Mouse (Mus musculus) ES-E14 (cell line): ENCODE measurements at regions not wholly inside any gene's neighbourhood (a gene's known extent, or its start where the extent isn't known, plus 50 kb on each side); places are given as distances from the start of the nearest gene placed in this dataset.

Experiments
- DNase-seq: peaks from one replicate; pipeline ENCODE4 v3.0.0-alpha.2; 2013; ENCODE audit warnings: low read depth, low spot score
- H3K27ac ChIP-seq: 2 replicates; pipeline ENCODE4 v1.5.1; 2012; ENCODE audit warnings: low read depth, mild to moderate bottlenecking, low read length, moderate library complexity, mixed read lengths; ENCODE audit not compliant: poor library complexity, insufficient read depth, severe bottlenecking
- H3K36me3 ChIP-seq: 2 replicates; pipeline ENCODE4 v1.6.1; 2012; ENCODE audit warnings: mild to moderate bottlenecking, low read length, moderate library complexity, mixed read lengths; ENCODE audit not compliant: control insufficient read depth, poor library complexity, insufficient read depth, severe bottlenecking
- H3K4me1 ChIP-seq, 2 experiments: fragments of 150-350 bp in 1 of 2; sonication (generic) in 1 of 2; 2 replicates each; pipeline ENCODE4 v1.6.1; 2012; ENCODE audit warnings: low read length in 2 of 2, mild to moderate bottlenecking in 1 of 2, mixed read lengths in 1 of 2; ENCODE audit not compliant: control insufficient read depth in 2 of 2, insufficient read depth in 2 of 2, poor library complexity in 1 of 2
- H3K4me3 ChIP-seq, 2 experiments: fragments of 150-350 bp in 1 of 2; sonication (generic) in 1 of 2; 2 replicates each; pipeline ENCODE4 v1.5.1; 2012; ENCODE audit warnings: low read length in 2 of 2, low read depth in 1 of 2, mild to moderate bottlenecking in 1 of 2, mixed read lengths in 1 of 2; ENCODE audit not compliant: insufficient read depth in 1 of 2, poor library complexity in 1 of 2, severe bottlenecking in 1 of 2
- H3K9ac ChIP-seq: 2 replicates; pipeline ENCODE4 v1.6.1; 2012; ENCODE audit warnings: low read depth, mild to moderate bottlenecking, low read length, mixed read lengths; ENCODE audit not compliant: poor library complexity, insufficient read depth, severe bottlenecking
- H3K9me3 ChIP-seq: fragments of 150-350 bp; sonication (generic); 2 replicates; pipeline ENCODE4 v1.6.1; 2012; ENCODE audit warnings: low read depth, mild to moderate bottlenecking, low read length; ENCODE audit not compliant: control insufficient read depth, insufficient read depth
- CHD2 ChIP-seq: IDR thresholded peaks from 2 replicates; pipeline ENCODE4 v1.6.1; 2014; ENCODE audit warnings: mild to moderate bottlenecking, low read depth, low read length, inconsistent platforms
- HCFC1 ChIP-seq: IDR thresholded peaks from 2 replicates; pipeline ENCODE4 v1.6.1; 2012; ENCODE audit warnings: low read length, inconsistent platforms, borderline replicate concordance; ENCODE audit not compliant: insufficient read depth
- MAFK ChIP-seq: IDR thresholded peaks from 2 replicates; pipeline ENCODE4 v1.6.1; 2014; ENCODE audit warnings: mild to moderate bottlenecking, low read depth, low read length, inconsistent platforms; ENCODE audit not compliant: insufficient read depth
- ZC3H11A ChIP-seq: IDR thresholded peaks from 2 replicates; pipeline ENCODE4 v1.6.1; 2012; ENCODE audit warnings: low read depth, mild to moderate bottlenecking, inconsistent platforms, low read length, borderline replicate concordance
- ZNF384 ChIP-seq: IDR thresholded peaks from 2 replicates; pipeline ENCODE4 v1.6.1; 2012; ENCODE audit warnings: low read depth, low read length, inconsistent platforms
- in situ Hi-C, 2 experiments: fragments of 600-800 bp; cut with MboI; formaldehyde crosslinking; loops; one replicate each; pipeline ENCODE4 v1.15.1; 2025; ENCODE audit warnings: low sequenced_read_pairs in 2 of 2, inconsistent platforms in 1 of 2; ENCODE audit not compliant: unreplicated experiment in 2 of 2

GRCm38 (mm10) chr4:26736381-26736780 is 389.7 kb upstream of the Manea start:
- in situ Hi-C loops = no loop called here
- Histone ChIP-seq H3K27ac (no peak overlapping the region), H3K9ac (no peak overlapping the region), H3K4me1 (no peaks in the 10 kb centered on the region), H3K36me3 (no peaks in the 10 kb centered on the region), H3K4me3 (no peak overlapping the region), H3K9me3 (no peaks in the 10 kb centered on the region)
- no peak for DNase-seq
- peak; percentile 55; the same call in 1 of the 2 replicates for TF ChIP-seq ZNF384
- no peak for TF ChIP-seq ZC3H11A
- no peak for TF ChIP-seq MAFK

- TF ChIP-seq CHD2 (no peak), ZC3H11A (no peak), MAFK (no peak), ZNF384 (no peak), HCFC1 (no peak)
- H3K4me3 ChIP-seq = no peak overlapping the region
- no peak overlapping the region for H3K9ac ChIP-seq
- no peaks in the 10 kb centered on the region for H3K36me3 ChIP-seq
- H3K4me1 ChIP-seq = no peaks in the 10 kb centered on the region
- no peaks in the 10 kb centered on the region for H3K9me3 ChIP-seq
- H3K27ac ChIP-seq = no peak overlapping the region
- in situ Hi-C loops = no loop called here
- no peak for DNase-seq
These were observed 367.7 kb upstream of the Manea start for GRCm38 (mm10) chr4:26714437-26714836.

GRCm38 (mm10) chr4:26709964-26710363 is 363.3 kb upstream of the Manea start:
- TF ChIP-seq CHD2 = no peak
- TF ChIP-seq MAFK = no peak
- TF ChIP-seq ZNF384 = no peak
- no peak for TF ChIP-seq ZC3H11A
- TF ChIP-seq HCFC1 = no peak
- DNase-seq = no peak
- H3K4me3 ChIP-seq = no peak overlapping the region

GRCm38 (mm10) chr4:26695964-26696363 is 349.3 kb upstream of the Manea start:
- Histone ChIP-seq H3K9ac (no peak overlapping the region), H3K4me1 (no peaks in the 10 kb centered on the region)
- in situ Hi-C loops = no loop called here

More at GRCm38 (mm10) chr4:26709964-26710363, 363.3 kb upstream of the Manea start:
- Histone ChIP-seq H3K9me3 (no peaks in the 10 kb centered on the region), H3K27ac (no peak overlapping the region), H3K36me3 (no peaks in the 10 kb centered on the region), H3K4me1 (no peaks in the 10 kb centered on the region), H3K9ac (no peak overlapping the region)
- in situ Hi-C loops = no loop called here

More at GRCm38 (mm10) chr4:26695964-26696363, 349.3 kb upstream of the Manea start:
- no peaks in the 10 kb centered on the region for H3K9me3 ChIP-seq
- no peak overlapping the region for H3K27ac ChIP-seq
- TF ChIP-seq MAFK (no peak), HCFC1 (no peak), ZC3H11A (no peak), ZNF384 (no peak), CHD2 (no peak)
- no peaks in the 10 kb centered on the region for H3K36me3 ChIP-seq
- no peak for DNase-seq
- H3K4me3 ChIP-seq = no peak overlapping the region
